Mouse (Mus musculus) c-Kit-positive CD71-positive TER-119-positive erythroid progenitor cells, embryonic 14.5 days (primary cell): ENCODE data around the gene Tmem104.

Experiments used
- DNase-seq: peaks from one replicate; pipeline ENCODE4 v3.0.0-alpha.2; 2013; ENCODE audit warnings: low spot score

The Tmem104 gene

GRCm38 (mm10) chr11:115264862-115265668 is 77.8 kb downstream of the Tmem104 start:
- no peak for DNase-seq

- DNase-seq: no peak
Observed at GRCm38 (mm10) chr11:115265771-115266399, 78.6 kb downstream of the Tmem104 start.

DNA sequence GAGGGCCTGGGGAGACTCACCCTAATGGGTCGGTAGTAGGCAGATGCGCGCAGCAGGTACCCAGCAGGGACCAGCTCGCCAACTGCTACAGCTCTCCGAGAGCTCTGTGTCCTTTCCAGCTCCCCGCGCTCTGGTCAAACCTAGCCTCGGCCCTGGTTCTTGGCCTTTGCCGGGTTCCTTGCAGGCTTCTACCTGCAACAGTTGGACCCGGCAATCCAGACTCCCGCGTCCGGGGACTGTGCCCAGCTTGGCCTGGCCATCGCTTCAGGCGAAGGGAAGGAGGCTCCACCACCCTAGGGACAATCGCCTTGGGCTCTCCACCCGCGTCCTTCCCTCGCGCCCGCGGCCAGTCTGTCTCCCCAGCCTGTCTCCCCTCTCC is 79.1 kb downstream of the Tmem104 start:
- no peak for DNase-seq

DNA sequence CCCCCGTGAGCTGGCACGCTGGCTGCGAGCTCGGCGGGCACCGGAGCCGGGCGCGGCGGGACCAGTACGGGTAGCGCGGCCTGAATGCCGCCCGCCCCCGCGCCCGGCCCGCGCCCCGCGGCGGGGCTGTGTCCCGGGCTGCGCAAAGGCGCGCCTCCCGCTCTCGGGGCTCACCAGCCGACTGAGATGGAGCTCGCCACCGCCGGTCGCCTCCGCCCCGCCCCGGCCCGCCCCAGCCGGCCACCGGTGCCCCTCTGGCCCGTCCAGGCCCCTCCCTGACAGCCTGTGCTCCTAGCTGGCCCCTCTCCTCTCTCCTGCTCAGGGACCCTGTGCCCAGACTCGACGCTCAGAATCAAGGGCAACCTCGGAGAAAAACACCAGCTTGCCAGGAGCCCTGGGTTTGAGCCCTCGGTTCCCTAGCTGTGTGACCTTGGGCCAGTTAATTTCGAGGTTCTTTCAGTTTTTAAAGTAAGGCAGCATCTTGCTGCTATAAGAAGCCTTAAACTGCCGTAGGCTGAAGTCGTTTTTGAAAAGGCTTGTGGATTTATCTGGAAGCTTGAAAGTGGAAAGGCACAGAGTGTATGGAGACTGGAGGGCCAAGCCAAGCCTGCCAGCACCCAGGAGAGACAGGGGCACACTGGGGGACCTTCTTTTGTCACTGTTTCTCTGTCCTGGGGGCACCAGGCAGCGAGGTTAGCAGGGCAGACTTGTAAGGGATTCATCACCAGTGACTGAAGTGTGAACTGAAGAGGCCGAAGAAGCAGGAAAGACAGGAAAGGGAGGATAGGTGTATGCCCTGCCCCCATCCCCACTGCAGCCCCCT is 80.0 kb downstream of the Tmem104 start, which contains the start of gene Grin2c:
TSS of gene Grin2c (minus strand) at position 183 of the 823 bp plus-strand sequence.
- DNase-seq: no peak

- no peak for DNase-seq
Observed at GRCm38 (mm10) chr11:115267958-115268357, 80.7 kb downstream of the Tmem104 start.

DNA sequence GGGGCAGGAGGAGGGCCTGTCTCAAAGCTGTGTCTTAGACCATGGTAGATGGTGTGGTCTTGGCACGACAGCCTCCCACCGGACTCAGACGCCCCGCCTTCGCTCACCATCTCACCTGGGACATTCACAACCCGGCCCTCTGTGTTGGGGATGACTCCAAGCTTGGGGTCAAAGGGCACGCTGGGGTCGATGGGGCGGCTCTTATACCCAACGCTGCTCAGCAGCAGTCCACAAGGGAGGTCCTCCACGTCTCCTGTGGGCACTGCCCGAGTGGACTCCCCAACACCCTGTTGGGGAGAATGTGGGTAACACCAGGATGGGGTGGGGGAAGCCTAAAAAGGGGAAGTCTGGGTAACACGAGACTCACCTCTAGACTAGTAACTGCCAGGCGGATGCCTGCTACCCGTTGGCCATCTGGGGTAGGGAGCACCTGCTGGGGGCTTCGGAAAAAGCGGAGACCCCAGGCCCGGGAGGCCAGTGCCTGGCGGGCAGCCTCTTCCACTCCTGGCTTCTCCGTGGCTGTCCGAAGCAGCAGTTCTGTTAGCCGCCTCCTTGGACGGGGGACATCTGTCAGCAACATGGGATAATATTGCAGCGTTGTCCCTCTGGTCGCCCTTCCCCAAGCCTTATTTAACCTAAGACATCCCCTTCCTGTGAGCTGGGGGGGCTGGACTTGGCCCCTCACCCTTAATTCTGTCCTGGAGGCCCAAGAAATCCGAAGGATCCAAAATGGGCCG is 82.2 kb downstream of the Tmem104 start:
- no peak for DNase-seq

DNA sequence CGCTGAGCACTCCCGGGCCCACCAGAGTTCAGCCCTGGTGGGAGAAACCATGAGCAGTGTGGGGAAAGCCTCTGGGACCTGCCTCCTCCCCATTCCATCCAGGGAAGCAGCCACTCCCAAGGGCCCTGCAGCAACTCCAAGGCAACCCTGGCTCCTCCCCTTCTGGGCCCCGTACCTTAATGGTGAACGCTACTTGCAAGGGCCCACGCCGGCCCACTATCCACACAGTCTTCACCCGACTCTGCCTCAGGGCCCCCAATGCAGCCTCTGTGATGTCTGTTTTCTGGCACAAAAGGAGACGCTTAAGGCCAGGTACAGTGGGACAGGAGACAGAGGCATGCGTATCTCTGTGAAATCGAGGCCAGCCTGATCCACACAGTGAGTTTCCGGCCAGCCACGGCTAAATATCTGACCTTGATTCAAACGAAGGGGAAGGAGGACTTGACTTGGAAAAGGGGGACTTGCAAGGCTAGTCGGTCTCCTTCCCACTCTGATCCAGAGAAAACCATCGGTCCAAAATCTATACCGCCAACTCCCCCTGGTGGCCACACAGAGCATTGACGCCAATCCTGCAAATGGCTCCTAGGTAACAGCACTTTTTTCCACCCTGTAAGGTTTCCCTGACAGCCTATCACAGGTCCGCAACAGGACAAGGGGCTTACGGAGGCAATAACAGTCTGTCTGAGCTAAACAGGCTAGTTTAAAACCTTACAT is 83.0 kb downstream of the Tmem104 start:
- DNase-seq: peak; percentile 66

- no peak for DNase-seq
Observed at GRCm38 (mm10) chr11:115271052-115271451, 83.8 kb downstream of the Tmem104 start.

DNA sequence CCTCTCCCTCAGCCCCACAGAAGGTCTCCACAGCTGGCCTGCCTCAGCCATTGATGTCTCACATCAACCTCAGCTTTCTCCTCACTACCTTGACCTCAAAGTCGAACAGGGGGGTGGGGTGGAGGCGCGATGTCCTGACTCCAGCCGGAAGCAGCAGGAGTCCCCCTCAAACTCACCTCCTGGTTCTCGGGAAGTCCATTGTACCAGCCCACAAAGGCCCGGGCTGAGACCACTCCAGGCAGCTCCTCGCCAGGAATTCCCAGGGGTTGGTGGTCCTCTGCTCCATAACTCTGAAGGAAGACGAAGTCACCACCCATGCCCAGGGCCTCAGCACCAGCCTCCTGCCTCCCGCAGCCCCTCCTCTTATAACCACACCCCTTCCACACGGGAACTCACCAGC is 84.2 kb downstream of the Tmem104 start:
- no peak for DNase-seq

DNA sequence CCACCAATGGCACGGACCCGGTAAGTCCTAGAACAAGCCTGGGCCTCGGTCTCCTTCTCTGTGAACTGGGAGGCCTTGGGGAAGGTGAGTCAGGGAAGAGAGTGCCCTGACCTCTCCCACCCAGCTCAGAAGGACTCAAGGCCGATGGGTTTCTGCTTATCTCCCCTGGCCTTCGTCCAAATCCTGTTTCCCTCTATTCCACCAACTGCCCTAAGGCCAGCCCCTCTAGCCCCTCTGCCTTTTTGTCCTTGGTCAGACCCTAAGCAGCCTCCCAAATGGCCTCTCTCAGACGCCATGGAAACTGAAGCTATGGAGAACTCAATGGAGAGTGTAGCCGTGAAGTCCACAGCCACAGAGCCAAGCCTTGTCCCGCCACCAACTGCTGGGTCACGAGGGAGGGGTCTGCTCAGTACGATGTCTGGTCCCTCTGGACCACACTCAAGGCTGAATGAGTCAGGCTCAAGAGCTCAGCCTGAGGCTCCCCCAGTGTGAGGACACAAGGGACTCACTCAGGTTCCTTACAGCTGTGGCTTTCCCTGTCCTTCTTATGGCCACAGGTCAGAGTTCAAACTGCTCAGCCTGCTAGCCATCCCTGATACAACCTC is 85.7 kb downstream of the Tmem104 start:
- no peak for DNase-seq

GRCm38 (mm10) chr11:115273735-115274134 is 86.4 kb downstream of the Tmem104 start:
- DNase-seq: no peak

- DNase-seq: no peak
Observed at GRCm38 (mm10) chr11:115274178-115274577, 86.9 kb downstream of the Tmem104 start.

DNA sequence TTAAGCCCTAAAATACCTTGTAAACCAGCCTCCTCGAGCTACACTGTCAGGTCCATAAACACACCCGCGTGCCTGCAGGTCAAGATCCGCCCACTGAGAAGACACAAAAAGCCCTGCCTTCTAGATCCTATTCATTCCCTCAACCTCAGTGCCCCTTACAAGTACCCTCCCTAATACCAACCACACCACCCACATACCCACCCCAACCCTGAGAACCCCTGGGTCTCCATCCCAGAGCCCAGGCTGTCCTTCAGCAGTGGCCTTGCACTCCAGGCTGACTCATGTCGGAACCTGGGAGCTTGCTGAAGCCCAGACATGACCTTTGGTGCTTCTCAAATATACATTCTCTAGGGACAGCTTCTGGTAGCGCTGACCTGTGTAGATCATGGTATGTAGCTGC is 87.5 kb downstream of the Tmem104 start:
- DNase-seq: no peak

DNA sequence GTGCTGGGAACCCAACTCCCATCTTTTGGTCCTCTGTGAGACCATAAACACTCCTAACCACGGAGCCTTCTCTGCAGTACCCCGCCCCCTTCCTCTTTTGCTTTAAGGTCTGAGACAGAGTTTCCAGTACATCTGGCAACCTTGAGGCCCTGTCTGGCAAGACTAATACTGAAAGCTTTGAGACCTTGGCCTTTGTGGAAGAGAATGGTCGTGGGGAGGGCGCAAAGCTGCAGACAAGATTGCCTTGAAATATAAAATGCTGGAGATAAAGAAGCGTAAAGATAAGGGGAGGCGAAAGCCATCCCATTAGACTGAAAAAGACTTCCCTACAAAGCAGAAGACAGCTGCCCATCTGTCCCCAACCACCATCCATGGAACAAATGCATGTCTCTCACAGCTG is 88.2 kb downstream of the Tmem104 start:
- no peak for DNase-seq

DNA sequence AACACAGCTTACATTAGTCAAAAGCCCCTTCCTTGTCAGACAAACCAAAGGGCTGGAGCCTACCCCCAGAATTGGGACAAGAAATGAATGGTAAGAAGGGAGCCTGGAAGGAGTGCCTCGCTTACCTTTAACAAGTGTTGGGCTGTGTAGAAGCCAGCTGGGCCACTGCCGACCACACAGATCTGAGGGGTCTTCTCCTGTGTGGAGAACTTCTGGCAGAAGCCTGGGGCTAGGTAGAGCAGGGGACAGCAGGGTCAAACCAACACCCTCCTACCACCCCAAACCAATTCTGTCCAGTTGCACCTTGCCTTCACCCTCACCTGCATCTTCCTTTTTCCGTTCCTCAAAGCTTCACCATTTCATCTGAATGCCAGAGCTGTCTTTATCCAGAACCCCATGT is 88.7 kb downstream of the Tmem104 start:
- DNase-seq: no peak

DNA sequence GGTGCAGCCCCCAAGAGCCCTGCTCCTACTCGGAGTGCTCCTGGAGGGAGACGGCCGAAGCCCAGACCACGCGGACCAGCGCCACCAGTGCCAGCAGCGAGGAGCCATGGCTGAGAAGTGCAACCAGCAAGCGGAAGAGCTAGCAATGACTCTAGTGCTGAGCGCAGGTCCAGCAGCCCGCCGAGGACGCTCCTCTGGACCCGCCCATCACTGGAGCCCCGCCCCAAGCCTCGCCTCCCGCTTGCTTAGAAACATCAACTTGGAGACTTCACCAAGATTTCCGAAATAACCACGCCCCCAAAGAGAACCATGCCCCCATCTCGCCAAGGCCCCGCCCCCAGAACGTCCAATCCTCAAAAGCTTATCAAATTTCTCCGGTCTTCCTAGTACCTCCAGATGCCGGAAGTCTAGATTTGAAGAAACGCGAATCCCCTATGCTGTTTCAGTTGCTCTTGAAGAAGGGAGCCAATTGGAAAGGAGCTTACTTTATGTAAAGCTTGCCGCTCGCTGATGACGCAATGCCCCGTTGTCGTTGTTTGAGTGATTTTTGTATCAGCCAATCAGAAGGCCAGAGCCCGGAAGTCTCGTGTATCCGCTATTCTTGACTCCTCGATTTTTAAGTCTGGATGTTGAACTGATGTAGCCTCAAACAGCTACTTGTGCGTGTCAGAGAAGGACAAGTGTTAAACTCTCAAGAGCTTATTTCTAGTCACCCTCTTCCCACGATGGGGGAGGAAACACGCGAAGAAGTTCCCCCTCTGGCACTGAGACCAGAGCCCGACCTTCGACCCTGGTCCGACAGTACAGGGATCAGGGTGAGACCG is 89.7 kb downstream of the Tmem104 start, which contains the start of gene Fdxr:
TSS of gene Fdxr (minus strand) at position 271 of the 824 bp plus-strand sequence.
- DNase-seq: peak; percentile 100

GRCm38 (mm10) chr11:115277604-115277975 is 90.3 kb downstream of the Tmem104 start:
- no peak for DNase-seq

- no peak for DNase-seq
Observed at GRCm38 (mm10) chr11:115278176-115278575, 90.9 kb downstream of the Tmem104 start.

DNA sequence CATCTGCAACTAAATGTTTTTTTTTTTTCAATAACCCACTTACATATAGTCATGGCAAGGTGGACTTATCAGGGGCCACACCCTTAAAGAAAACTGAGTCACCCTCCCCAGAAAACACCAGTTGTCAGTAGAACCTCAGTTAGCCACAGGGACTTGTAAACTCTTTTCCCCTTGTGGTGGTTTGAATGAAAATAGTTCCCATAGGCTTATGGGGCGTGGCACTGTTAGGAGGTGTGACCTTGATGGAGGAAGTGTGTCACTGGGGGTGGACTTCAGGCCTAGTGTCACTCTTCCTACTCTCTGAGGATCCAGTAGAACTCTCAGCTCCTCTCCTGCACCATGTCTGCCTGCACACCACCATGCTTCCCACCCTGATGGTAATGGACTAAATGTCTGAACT is 92.4 kb downstream of the Tmem104 start:
- peak; percentile 71 for DNase-seq

GRCm38 (mm10) chr11:115282295-115282694 is 95.0 kb downstream of the Tmem104 start:
- no peak for DNase-seq
